Mouse (Mus musculus) regulatory T cell (primary cell): ENCODE data around the gene Dtnb.
"Not testable (repeated sequence)": the region's sequence is repeated elsewhere in the genome, so short reads cannot be mapped to it uniquely, and the experiment has no call there.

Experiments used
- in situ Hi-C: fragments of 300-600 bp; cut with MboI, MseI; formaldehyde crosslinking; loops from one replicate; pipeline ENCODE4 v1.15.1; 2025; ENCODE audit warnings: high pct_unique_total_duplicates

Dtnb gene

GRCm38 (mm10) chr12:3660985-3661635, 88.9 kb downstream of the Dtnb start:
- in situ Hi-C loops, result no loop called here

DNA sequence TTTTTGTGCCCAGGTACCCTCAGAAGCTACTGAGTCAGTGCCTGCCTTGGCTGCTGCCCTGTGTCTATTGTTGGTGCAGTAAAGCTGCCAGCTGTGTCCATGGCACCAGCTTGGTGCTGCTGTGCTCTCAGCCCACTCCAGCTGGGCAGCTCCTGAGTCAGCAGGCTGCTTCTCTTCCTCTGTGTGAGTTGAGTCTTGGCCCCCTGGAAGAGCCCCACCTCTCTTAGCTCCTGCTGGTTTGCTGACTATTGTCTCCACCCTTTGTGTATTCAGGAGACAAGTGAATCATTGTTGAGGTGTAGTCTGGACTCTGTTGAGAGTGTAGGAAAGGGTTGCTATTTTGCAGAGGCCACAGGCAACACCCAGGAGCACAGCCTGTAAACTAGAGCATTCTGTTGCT, 90.5 kb downstream of the Dtnb start:
- in situ Hi-C loops, result no loop called here

DNA sequence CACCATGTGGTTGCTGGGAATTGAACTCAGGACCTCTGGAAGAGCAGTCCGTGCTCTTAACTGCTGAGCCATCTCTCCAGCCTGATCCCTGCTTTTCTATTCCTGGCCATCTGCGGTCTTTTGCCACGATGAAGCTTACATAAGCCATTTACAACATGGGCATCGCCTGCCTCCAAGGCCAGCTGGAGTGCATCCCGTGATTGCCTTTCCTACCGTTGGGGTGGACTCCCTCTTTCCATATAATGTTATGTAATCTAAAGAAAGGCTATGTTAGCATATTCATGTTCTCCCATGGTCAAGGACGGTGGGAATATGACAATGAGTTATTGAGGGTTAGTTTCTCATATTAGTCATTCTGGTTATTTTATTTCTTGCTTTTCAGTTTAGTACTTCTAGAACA, 91.2 kb downstream of the Dtnb start:
- in situ Hi-C loops, result no loop called here

DNA sequence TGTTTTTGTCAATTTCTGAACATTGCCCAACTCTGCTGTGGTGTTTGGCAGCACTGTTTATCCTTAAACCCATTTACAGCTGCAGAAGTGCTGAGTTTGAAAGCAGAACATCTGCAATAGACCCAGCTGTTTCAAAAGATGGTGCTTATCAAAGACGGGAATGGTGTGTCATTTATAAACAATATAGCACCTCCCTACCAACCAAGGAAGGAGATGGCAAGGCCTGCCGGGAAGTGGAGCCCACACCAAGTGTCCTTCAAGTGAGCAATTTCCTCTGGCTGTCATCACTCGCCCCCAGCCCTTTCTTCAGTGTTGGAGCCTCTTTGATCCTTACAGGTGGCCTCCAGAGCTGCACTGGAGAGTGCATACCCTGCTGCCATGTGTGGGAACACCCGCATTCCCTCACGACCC, 97.8 kb downstream of the Dtnb start:
- in situ Hi-C loops, result no loop called here

DNA sequence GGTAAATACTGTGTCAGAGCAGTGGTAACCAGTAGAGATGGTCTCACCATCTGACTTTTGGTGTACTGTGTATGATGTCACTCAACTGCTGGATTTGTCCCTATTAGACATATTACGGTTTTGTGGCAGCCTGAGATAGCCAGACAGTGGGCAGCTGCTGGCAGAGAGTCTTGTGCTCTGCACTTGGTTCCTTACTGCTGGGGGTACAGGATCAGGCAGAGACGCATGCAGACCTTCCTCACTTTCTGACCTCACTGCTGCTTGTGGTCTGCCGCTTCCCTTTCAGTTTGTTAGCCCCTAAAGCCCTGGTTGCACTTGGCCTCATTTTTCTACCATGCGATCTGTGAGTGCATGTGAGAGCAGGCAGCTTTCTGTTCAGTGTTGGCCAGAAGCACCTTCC, 98.9 kb downstream of the Dtnb start:
- in situ Hi-C loops, result no loop called here

GRCm38 (mm10) chr12:3672786-3673185, 100.6 kb downstream of the Dtnb start:
- in situ Hi-C loops, result no loop called here

DNA sequence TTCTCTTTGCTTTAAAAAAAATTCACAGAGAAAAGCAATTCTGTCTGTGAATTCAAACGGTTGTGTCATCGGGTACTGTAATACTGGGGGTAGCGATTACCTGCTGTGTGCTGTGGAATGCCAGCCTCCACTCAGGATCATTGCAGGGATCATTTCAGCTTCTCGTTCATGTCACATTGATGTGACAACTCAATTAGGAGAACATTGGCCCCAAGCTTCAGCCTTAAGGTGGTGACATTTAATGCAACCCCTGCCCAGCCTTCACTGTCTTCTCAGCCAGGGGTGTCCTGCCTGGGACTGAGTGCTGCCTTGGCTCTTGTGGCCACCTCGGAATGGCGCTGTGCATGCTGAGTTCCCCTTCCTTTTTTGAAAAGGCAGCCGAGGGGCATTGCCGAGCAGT, 101.7 kb downstream of the Dtnb start:
- in situ Hi-C loops, result no loop called here

DNA sequence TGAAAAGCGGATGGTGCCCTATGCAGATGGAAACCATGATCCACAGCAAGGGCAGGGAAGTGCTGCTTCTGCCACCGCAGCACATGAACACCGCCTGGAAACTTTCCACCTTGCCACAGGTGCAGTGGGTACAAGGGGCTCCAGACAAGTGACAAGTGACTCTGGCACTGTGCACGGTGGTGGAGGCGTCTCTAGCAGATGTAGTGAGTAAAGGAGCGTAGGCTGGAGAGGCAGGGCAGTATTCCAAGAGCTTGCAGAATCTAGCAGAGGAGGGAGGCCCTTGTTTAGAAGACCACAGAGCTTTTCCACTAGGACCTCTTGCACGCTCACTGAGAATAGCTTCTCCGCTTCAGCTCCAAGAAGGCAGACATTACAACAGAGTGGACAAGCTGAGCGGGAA, 102.7 kb downstream of the Dtnb start:
- in situ Hi-C loops, result no loop called here

- in situ Hi-C loops, result no loop called here
Measured at GRCm38 (mm10) chr12:3680721-3681120, 108.5 kb downstream of the Dtnb start.

DNA sequence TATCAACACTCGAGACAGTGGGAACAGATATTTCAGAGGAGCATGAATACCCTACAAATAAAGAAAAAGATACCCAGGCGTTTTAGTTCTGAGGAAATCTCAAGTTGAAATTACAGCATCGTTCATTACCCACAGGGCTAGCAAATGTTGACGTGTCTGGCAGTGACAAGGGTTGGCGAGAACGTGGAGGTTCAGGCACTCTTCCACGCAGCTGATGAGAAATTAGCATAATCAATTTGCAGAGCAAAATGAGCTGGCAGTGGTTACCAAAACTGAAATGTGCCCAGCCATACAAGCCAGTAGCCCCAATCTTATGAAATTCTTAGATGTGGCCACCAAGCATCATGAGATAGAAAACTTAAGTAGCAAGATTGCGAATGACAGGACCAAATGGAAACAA, 110.9 kb downstream of the Dtnb start:
- in situ Hi-C loops, result no loop called here

- in situ Hi-C loops, result no loop called here
Measured at GRCm38 (mm10) chr12:3686419-3686940, 114.3 kb downstream of the Dtnb start.

GRCm38 (mm10) chr12:3690926-3691529, 118.8 kb downstream of the Dtnb start:
- in situ Hi-C loops, result not testable (repeated sequence)

DNA sequence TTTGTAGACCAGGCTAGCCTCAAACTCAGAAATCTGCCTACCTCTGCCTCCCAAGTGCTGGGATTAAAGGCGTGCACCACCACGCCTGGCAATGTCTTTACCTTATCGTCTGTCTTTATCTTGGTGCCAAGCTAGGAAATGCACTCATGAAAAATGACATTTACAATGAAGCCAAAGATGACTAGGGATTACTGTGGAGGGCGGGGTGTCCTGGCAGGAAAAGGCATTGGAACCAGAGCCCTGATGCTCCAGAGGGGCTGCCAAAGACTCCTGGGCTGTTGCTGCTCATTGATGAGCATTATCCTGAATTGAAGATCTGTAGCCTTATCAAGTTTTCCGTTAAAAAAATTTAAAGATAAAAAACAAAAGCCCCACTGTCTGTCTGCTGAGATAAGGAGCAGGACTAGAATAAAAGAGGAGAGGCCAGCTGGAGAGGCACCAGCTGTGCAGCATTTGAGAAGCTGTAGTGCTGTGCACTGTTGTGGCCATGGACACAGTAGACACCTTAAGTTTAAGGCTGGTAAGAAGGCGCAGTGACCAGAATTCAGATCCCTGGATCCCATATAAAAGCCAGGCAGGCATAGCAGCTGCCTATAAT, 120.7 kb downstream of the Dtnb start:
- in situ Hi-C loops, result no loop called here

DNA sequence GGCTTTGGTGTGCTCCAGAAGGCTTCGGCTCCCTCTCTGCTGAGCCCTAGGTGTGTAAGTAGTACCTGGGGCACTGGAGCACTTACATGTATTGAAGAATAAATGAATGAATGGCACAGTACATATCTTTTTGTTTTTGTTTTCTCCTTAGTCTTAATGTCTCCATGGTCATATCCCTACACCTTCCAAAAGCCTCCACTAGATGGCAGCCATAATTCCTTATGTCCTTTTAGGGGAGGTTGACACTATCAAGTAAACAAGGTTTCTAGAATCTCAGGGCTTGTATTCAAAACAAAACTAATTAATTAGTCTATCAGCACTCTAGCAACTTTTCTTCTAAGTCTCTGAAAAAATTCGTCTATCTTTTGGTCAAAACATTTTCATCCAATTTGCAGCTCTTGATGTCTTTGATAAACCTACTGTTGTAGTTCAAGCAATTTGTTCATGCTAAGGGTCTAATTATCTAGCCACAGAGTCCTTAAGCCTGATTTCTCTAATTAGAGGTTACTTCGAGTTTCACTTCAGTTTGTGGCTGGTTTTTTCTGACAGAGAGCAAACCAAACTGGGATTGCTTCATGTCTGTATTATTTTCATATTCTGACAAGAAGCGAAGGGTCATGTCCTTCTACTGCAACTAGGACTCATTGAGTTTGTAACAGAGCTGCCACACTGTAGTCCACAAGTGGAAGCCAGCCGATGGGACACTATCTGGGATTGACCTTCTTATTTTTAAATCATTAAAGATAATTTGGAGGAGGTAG, 123.7 kb downstream of the Dtnb start:
- in situ Hi-C loops, result no loop called here

DNA sequence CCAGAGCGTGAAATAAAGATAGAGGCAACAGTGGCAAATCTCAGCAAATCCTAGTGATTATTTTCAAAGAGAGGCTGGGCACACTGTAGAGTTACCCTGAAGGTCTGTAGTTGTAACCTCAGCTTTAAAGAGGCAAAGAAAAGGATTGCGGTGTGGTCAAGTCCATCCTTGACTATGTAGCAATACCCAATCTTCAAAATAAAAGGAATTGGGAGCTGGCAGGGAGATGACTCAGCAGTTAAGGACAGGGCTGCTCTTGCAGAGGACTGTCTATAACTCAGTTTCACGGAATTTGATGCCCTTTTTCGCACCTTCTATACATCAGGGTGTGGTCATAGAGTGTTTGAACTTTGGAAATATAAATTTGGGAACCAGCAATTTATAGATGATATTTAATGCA, 128.3 kb downstream of the Dtnb start:
- in situ Hi-C loops, result no loop called here

DNA sequence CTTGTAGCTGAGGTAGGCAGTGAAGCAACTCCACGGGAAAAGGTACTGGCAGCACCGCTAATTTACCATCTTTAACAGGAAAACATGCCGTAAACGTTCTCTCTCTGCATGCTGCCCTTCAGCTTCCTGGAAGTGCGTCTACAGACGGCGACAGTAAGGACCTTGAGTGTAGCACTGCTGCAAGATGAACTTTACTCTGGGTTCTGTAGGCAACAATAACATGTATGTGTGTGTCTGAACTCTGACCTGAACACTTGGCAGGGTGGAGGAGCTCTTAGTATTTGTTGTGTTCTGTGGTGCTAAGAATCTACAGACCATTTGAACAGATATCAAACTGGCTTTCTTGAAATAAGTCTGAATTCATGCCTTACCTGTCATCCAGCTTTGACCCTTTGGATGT, 130.7 kb downstream of the Dtnb start:
- in situ Hi-C loops, result no loop called here

DNA sequence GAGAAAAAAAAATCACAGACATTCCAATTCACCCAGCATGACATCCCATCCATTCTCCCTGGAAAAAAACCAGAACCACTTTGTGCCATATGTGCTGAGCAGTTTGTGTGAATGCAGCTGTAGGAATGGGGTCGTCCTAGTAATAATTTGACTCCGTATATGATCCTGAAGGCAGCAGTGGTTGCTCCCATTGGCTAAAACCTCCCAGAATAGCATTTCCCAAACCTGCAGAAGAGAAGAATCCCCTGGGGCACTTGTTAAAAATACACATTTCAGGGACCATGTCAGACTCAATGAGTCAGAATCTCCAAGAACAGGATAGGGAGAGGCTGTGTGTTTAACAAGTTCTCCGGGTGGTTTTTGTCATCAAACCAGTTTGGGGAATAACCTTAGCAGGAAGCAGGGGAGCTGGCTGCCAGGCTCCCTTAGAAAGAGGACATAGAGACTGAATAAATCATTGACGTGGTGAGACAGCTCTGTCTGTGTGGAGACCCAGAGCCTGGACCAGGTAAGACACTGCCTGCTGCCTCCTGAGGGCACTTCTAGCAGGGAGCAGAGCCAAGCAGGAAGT, 147.1 kb downstream of the Dtnb start:
- in situ Hi-C loops, result no loop called here

DNA sequence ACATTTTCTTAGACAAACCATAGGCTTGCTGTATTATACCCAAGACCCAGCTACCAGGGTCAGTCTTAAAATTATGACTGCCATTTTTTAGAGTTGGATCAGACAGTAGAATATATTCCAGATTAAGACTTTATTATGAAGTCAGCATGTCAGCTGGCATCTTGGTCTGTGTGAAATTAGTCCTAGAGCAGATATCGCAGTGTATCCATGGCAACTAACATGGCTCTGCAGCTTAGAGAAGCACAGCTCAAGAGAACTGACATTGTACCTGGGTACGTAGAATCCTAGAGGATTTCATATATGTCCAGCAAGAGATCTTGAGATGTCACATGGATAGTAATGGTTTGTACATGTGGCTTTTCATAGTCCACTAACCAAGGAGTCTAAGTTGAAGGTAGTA, 148.3 kb downstream of the Dtnb start:
- in situ Hi-C loops, result no loop called here

GRCm38 (mm10) chr12:3723762-3724161, 151.6 kb downstream of the Dtnb start:
- in situ Hi-C loops, result no loop called here

- in situ Hi-C loops, result no loop called here
Measured at GRCm38 (mm10) chr12:3724822-3725370, 152.7 kb downstream of the Dtnb start.

- in situ Hi-C loops, result no loop called here
Measured at GRCm38 (mm10) chr12:3729521-3730075, 157.4 kb downstream of the Dtnb start.
